18 mouse cellular contexts compared by ENCODE assay signal in genomic region chr7:54956759-54957158, GRCm38 (mm10).
"Had no signal": no experiment of that assay in that cellular context is flagged by ENCODE, and none has a peak within 500 bp of the region (broad histone marks: within the 10 kb centered on the region; RNA-seq: fewer than 3 reads in every experiment).

No protein-coding gene starts in this region.

- H3K4me1 ChIP-seq: limb, embryonic 10.5 days; limb, embryonic 13.5 days; liver, embryonic 12.5 days; liver, embryonic 15.5 days; midbrain, embryonic 12.5 days; neural tube, embryonic 12.5 days; neural tube, embryonic 15.5 days had no signal

- H3K4me3 ChIP-seq: layer of hippocampus, adult 2 months; limb, embryonic 10.5 days; limb, embryonic 13.5 days; liver, embryonic 12.5 days; liver, embryonic 15.5 days; midbrain, embryonic 12.5 days; neural tube, embryonic 12.5 days; neural tube, embryonic 15.5 days had no signal

- H3K27ac ChIP-seq: kidney, postnatal 0 days; layer of hippocampus, adult 2 months; limb, embryonic 10.5 days; limb, embryonic 13.5 days; liver, embryonic 12.5 days; liver, embryonic 15.5 days; midbrain, embryonic 12.5 days; neural tube, embryonic 12.5 days; neural tube, embryonic 15.5 days had no signal

- H3K27me3 ChIP-seq: limb, embryonic 13.5 days; liver, embryonic 12.5 days; liver, embryonic 15.5 days; midbrain, embryonic 12.5 days; neural tube, embryonic 12.5 days; neural tube, embryonic 15.5 days had no signal

- ATAC-seq: intestine, postnatal 0 days; liver, embryonic 12.5 days had no signal

- H3K9me3 ChIP-seq: limb, embryonic 10.5 days; limb, embryonic 13.5 days; liver, embryonic 12.5 days; liver, embryonic 15.5 days; midbrain, embryonic 12.5 days; neural tube, embryonic 12.5 days; neural tube, embryonic 15.5 days had no signal

- DNase-seq: kidney, adult 2 months; kidney, postnatal 25 days; layer of hippocampus, adult 9-11 months; liver; lung, adult 2 months; lung, postnatal 14 days; lung, postnatal 4 days; thymus, postnatal 25 days had no signal

- H3K4me2 ChIP-seq: limb, embryonic 13.5 days; liver, embryonic 12.5 days; liver, embryonic 15.5 days; midbrain, embryonic 12.5 days; neural tube, embryonic 12.5 days; neural tube, embryonic 15.5 days had no signal

- H3K36me3 ChIP-seq: limb, embryonic 10.5 days; limb, embryonic 13.5 days; liver, embryonic 12.5 days; liver, embryonic 15.5 days; midbrain, embryonic 12.5 days; neural tube, embryonic 12.5 days; neural tube, embryonic 15.5 days had no signal

- H3K9ac ChIP-seq: limb, embryonic 13.5 days; liver, embryonic 12.5 days; liver, embryonic 15.5 days; midbrain, embryonic 12.5 days; neural tube, embryonic 12.5 days; neural tube, embryonic 15.5 days had no signal
